Mouse (Mus musculus) hindbrain, embryonic 12.5 days (tissue): Measurements from ENCODE around the gene Mtrr. TPM values are rescaled to one million over a fixed set of nuclear protein-coding genes. Genes with fewer than 3 reads are reported as not detected.
A peak's percentile ranks its signal among the peaks of the same experiment; 100 is the strongest.

Source experiments
- ATAC-seq: fragments of 200-750 bp; cut with Nextera tagmentation; 2 replicates; pipeline ENCODE4 v1.8.0; 2017; ENCODE audit warnings: moderate TSS enrichment; ENCODE audit not compliant: low FRiP score
- H3K27ac ChIP-seq: fragments of 300-500 bp; sonication (generic); 2 replicates; pipeline ENCODE4 v1.5.1; 2016; ENCODE audit warnings: mild to moderate bottlenecking
- H3K27me3 ChIP-seq: fragments of 300-500 bp; sonication (generic); 2 replicates; pipeline ENCODE4 v1.6.1; 2016; ENCODE audit warnings: mild to moderate bottlenecking
- H3K36me3 ChIP-seq: fragments of 300-500 bp; sonication (generic); 2 replicates; pipeline ENCODE4 v1.6.1; 2016; ENCODE audit warnings: mild to moderate bottlenecking
- H3K4me1 ChIP-seq: fragments of 300-500 bp; sonication (generic); 2 replicates; pipeline ENCODE4 v1.6.1; 2016
- H3K4me2 ChIP-seq: fragments of 300-500 bp; sonication (generic); replicated peaks from 2 replicates; pipeline ENCODE4 v1.6.1; 2016; ENCODE audit warnings: mild to moderate bottlenecking
- H3K4me3 ChIP-seq: fragments of 300-500 bp; sonication (generic); 2 replicates; pipeline ENCODE4 v1.5.1; 2016; ENCODE audit warnings: mild to moderate bottlenecking
- H3K9ac ChIP-seq: fragments of 300-500 bp; sonication (generic); 2 replicates; pipeline ENCODE4 v1.6.1; 2016; ENCODE audit warnings: mild to moderate bottlenecking, moderate library complexity
- H3K9me3 ChIP-seq: fragments of 300-500 bp; sonication (generic); replicated peaks from 2 replicates; pipeline ENCODE4 v1.6.1; 2016; ENCODE audit warnings: mild to moderate bottlenecking
- WGBS: fragments of 180-500 bp; shearing (Covaris S2); methylation state at CpG from one replicate; pipeline ENCODE4 v1.1.7; 2016; 5-methylcytosine and 5-hydroxymethylcytosine counted together
- polyA plus RNA-seq: library from polyadenylated mRNA; unstranded; fragments of >200 nt; fragmentation: Nextera tagmentation; extraction: Ambion mirVana; gene quantifications from 2 replicates; pipeline ENCODE4 v1.2.1, GENCODE M21; 2016

Gene Mtrr
- polyA plus RNA-seq = 16.1 and 16.3 TPM in 2 replicates

- peaks cover 10% of the 10 kb centered on the region for H3K4me1 ChIP-seq
- H3K27ac ChIP-seq = peak within 1 kb of the TSS; percentile 74
- peaks cover 45% of the 10 kb centered on the region for H3K36me3 ChIP-seq
- WGBS = under 1% methylated on average over 75 of the region's 81 CpGs
- peak within 1 kb of the TSS; percentile 76 for H3K4me2 ChIP-seq
- H3K9ac ChIP-seq = peak within 1 kb of the TSS; percentile 81
- no peaks in the 10 kb centered on the region for H3K9me3 ChIP-seq
- ATAC-seq = peak; percentile 100
- H3K4me3 ChIP-seq = peak within 1 kb of the TSS; percentile 79
- H3K27me3 ChIP-seq = no peaks in the 10 kb centered on the region
Observed at GRCm38 (mm10) chr13:68581747-68582516, at the start of gene Mtrr, which contains the start of gene Fastkd3. Gene Mtrr, minus strand, starts transcription at chr13:68582149. Gene Fastkd3, plus strand, starts transcription at chr13:68582234.

GRCm38 (mm10) chr13:68627041-68627440 lies 45.1 kb upstream of the Mtrr start:
- H3K9me3 ChIP-seq = 0 out of 2 replicates have a peak, but pooled peaks cover 6% of the 10 kb centered on the region
- ATAC-seq = no peak

GRCm38 (mm10) chr13:68622792-68623191 lies 40.8 kb upstream of the Mtrr start:
- peaks cover 4% of the 10 kb centered on the region; the same call in 1 of the 2 replicates for H3K27me3 ChIP-seq
- H3K36me3 ChIP-seq = no peaks in the 10 kb centered on the region
- no peak overlapping the region for H3K9ac ChIP-seq
- no peak overlapping the region for H3K27ac ChIP-seq
- no peak for ATAC-seq
- H3K4me3 ChIP-seq = no peak overlapping the region
- H3K4me1 ChIP-seq = no peaks in the 10 kb centered on the region
- WGBS = 65% methylated on average over 6 of the region's 6 CpGs
- H3K9me3 ChIP-seq = no peaks in the 10 kb centered on the region
- no peak overlapping the region for H3K4me2 ChIP-seq

More at GRCm38 (mm10) chr13:68627041-68627440, 45.1 kb upstream of the Mtrr start:
- H3K4me1 ChIP-seq = no peaks in the 10 kb centered on the region
- no peaks in the 10 kb centered on the region for H3K36me3 ChIP-seq
- no peak overlapping the region for H3K9ac ChIP-seq
- H3K4me3 ChIP-seq = no peak overlapping the region
- no peak overlapping the region for H3K27ac ChIP-seq
- WGBS = 72% methylated on average over 3 of the region's 3 CpGs
- no peak overlapping the region for H3K4me2 ChIP-seq
- H3K27me3 ChIP-seq = no peaks in the 10 kb centered on the region

GRCm38 (mm10) chr13:68607652-68608405 lies 25.9 kb upstream of the Mtrr start:
- no peaks in the 10 kb centered on the region; the same call in none of the 2 replicates for H3K27me3 ChIP-seq
- H3K4me3 ChIP-seq = no peak overlapping the region
- H3K9me3 ChIP-seq = no peaks in the 10 kb centered on the region
- no peak overlapping the region for H3K9ac ChIP-seq
- peak overlapping the region; percentile 7 for H3K4me2 ChIP-seq
- no peaks in the 10 kb centered on the region; the same call in 1 of the 2 replicates for H3K4me1 ChIP-seq
- 51% methylated on average over 21 of the region's 21 CpGs for WGBS
- H3K27ac ChIP-seq = no peak overlapping the region
- ATAC-seq = peak; percentile 26; the same call in 1 of the 2 replicates
- H3K36me3 ChIP-seq = no peaks in the 10 kb centered on the region

GRCm38 (mm10) chr13:68605689-68606126 lies 23.8 kb upstream of the Mtrr start:
- H3K36me3 ChIP-seq = no peaks in the 10 kb centered on the region
- no peak overlapping the region for H3K9ac ChIP-seq
- no peaks in the 10 kb centered on the region for H3K9me3 ChIP-seq
- H3K27me3 ChIP-seq = no peaks in the 10 kb centered on the region; the same call in none of the 2 replicates
- H3K4me3 ChIP-seq = peak overlapping the region; percentile 22
- no peaks in the 10 kb centered on the region; the same call in 1 of the 2 replicates for H3K4me1 ChIP-seq
- no peak overlapping the region for H3K27ac ChIP-seq
- ATAC-seq = peak; percentile 68
- 2% methylated on average over 7 of the region's 11 CpGs for WGBS
- peak overlapping the region; percentile 46 for H3K4me2 ChIP-seq

GRCm38 (mm10) chr13:68603085-68603484 lies 21.1 kb upstream of the Mtrr start:
- Histone ChIP-seq H3K4me2 (no peak overlapping the region), H3K36me3 (no peaks in the 10 kb centered on the region), H3K4me3 (no peak overlapping the region), H3K4me1 (no peaks in the 10 kb centered on the region; the same call in 1 of the 2 replicates), H3K27ac (no peak overlapping the region), H3K9ac (no peak overlapping the region), H3K9me3 (no peaks in the 10 kb centered on the region), H3K27me3 (peaks cover 3% of the 10 kb centered on the region; the same call in 1 of the 2 replicates)
- WGBS = 80% methylated on average over 6 of the region's 6 CpGs
- no peak for ATAC-seq

- no peak overlapping the region for H3K4me3 ChIP-seq
- H3K4me1 ChIP-seq = 0 out of 2 replicates have a peak, but pooled peaks cover 4% of the 10 kb centered on the region
- 22% methylated on average over 6 of the region's 6 CpGs for WGBS
- no peak for ATAC-seq
- no peaks in the 10 kb centered on the region for H3K36me3 ChIP-seq
- no peaks in the 10 kb centered on the region for H3K9me3 ChIP-seq
- no peak overlapping the region for H3K9ac ChIP-seq
- H3K4me2 ChIP-seq = no peak overlapping the region
- H3K27me3 ChIP-seq = peaks cover 9% of the 10 kb centered on the region
- no peak overlapping the region for H3K27ac ChIP-seq
Observed at GRCm38 (mm10) chr13:68601184-68601583, 19.2 kb upstream of the Mtrr start.

- Histone ChIP-seq H3K4me2 (no peak overlapping the region), H3K27me3 (peaks cover 9% of the 10 kb centered on the region), H3K9me3 (no peaks in the 10 kb centered on the region), H3K4me1 (0 out of 2 replicates have a peak, but pooled peaks cover 4% of the 10 kb centered on the region), H3K36me3 (no peaks in the 10 kb centered on the region), H3K4me3 (no peak overlapping the region), H3K9ac (no peak overlapping the region), H3K27ac (no peak overlapping the region)
- ATAC-seq = no peak
Observed at GRCm38 (mm10) chr13:68598953-68599352, 17.0 kb upstream of the Mtrr start.

- ATAC-seq = peak; percentile 38; the same call in 1 of the 2 replicates
- Histone ChIP-seq H3K27me3 (peaks cover 9% of the 10 kb centered on the region), H3K9me3 (no peaks in the 10 kb centered on the region), H3K4me1 (0 out of 2 replicates have a peak, but pooled peaks cover 4% of the 10 kb centered on the region), H3K4me3 (peak overlapping the region; percentile 1; the same call in 1 of the 2 replicates), H3K36me3 (peaks cover 7% of the 10 kb centered on the region), H3K27ac (no peak overlapping the region), H3K4me2 (peak overlapping the region; percentile 47), H3K9ac (no peak overlapping the region)
- WGBS = 22% methylated on average over 13 of the region's 13 CpGs
Observed at GRCm38 (mm10) chr13:68597667-68598066, 15.7 kb upstream of the Mtrr start.

GRCm38 (mm10) chr13:68597199-68597598 lies 15.2 kb upstream of the Mtrr start, which contains the start of gene 1700001L19Rik:
Gene 1700001L19Rik, plus strand, starts transcription at chr13:68597421.
- Histone ChIP-seq H3K9me3 (no peaks in the 10 kb centered on the region), H3K36me3 (peaks cover 12% of the 10 kb centered on the region), H3K27ac (no peak within 1 kb of the TSS), H3K4me2 (peak within 1 kb of the TSS; percentile 47), H3K4me1 (0 out of 2 replicates have a peak, but pooled peaks cover 4% of the 10 kb centered on the region), H3K27me3 (peaks cover 9% of the 10 kb centered on the region), H3K4me3 (peak within 1 kb of the TSS; percentile 1; the same call in 1 of the 2 replicates), H3K9ac (no peak within 1 kb of the TSS)
- 7% methylated on average over 10 of the region's 10 CpGs for WGBS
- no peak for ATAC-seq

- ATAC-seq = no peak
- no peak overlapping the region for H3K9ac ChIP-seq
- H3K36me3 ChIP-seq = peaks cover 45% of the 10 kb centered on the region
- H3K27me3 ChIP-seq = peaks cover 9% of the 10 kb centered on the region
- 0 out of 2 replicates have a peak, but pooled peaks cover 4% of the 10 kb centered on the region for H3K4me1 ChIP-seq
- no peaks in the 10 kb centered on the region for H3K9me3 ChIP-seq
- no peak overlapping the region for H3K27ac ChIP-seq
- H3K4me3 ChIP-seq = no peak overlapping the region
- 80% methylated on average over 1 of the region's 1 CpGs for WGBS
- no peak overlapping the region for H3K4me2 ChIP-seq
Observed at GRCm38 (mm10) chr13:68593797-68594196, 11.8 kb upstream of the Mtrr start.

GRCm38 (mm10) chr13:68588352-68588751 lies 6.4 kb upstream of the Mtrr start:
- no peak overlapping the region for H3K27ac ChIP-seq
- H3K9me3 ChIP-seq = no peaks in the 10 kb centered on the region
- H3K4me2 ChIP-seq = no peak overlapping the region
- no peaks in the 10 kb centered on the region for H3K27me3 ChIP-seq
- H3K36me3 ChIP-seq = peaks cover 94% of the 10 kb centered on the region
- no peaks in the 10 kb centered on the region for H3K4me1 ChIP-seq
- ATAC-seq = no peak
- no peak overlapping the region for H3K9ac ChIP-seq
- no peak overlapping the region for H3K4me3 ChIP-seq
